Mouse (Mus musculus) kidney, postnatal 25 days (tissue): ENCODE results near the gene Arhgef25.
"Not testable (repeated sequence)": the region's sequence is repeated elsewhere in the genome, so short reads cannot be mapped to it uniquely, and the experiment has no call there.

Experiments used
- DNase-seq, 2 experiments: peaks; one replicate each; pipeline ENCODE4 v3.0.0; 2021; ENCODE audit warnings: mixed read lengths in 2 of 2

Arhgef25 gene

GRCm38 (mm10) chr10:127164631-127165353, 25.1 kb downstream of the Arhgef25 start, which contains the start of gene B4galnt1:
TSS of gene B4galnt1 (plus strand) at chr10:127165225.
- peak; percentile 59 to 74 for DNase-seq

DNA sequence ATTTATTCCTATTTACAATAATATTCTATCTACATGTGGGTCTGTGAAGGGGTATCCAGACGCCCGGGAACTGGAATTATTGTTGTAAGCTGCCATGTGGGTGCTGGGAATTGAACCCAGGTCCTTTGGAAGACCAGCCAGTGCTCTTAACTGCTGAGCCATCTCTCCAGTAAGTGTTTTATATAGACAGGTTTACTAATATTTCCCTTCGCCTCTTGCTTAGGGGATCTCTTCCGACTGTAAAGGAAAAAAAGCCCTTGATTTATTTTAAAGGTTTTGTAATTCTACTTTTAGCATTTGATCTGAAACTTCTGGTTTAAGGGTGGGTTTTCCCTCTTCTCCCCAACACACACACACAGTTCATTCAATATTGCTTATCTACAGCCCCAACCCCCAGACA, 25.7 kb downstream of the Arhgef25 start:
- DNase-seq: no peak

- DNase-seq: not testable (repeated sequence)
Measured at GRCm38 (mm10) chr10:127162771-127163261, 27.1 kb downstream of the Arhgef25 start.

DNA sequence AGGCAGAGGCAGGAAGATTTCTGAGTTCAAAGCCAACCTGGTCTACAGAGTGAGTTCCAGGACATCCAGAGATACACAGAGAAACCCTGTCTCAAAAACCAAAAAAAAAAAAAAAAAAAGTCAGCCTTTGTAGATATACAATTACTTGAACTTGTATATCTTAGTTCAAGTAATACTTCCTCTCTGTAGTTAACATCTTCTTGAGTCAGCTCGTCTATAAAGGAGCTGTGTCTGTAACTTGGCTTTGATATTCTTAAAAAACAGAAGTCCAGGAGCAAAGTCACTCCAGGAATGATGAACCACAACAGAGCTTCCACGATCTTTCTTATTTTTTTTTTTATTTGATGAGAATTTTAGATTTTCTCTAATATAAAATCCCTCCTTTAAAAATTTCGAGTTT, 29.2 kb downstream of the Arhgef25 start:
- no peak for DNase-seq

GRCm38 (mm10) chr10:127160081-127160480, 29.8 kb downstream of the Arhgef25 start:
- no peak for DNase-seq

DNA sequence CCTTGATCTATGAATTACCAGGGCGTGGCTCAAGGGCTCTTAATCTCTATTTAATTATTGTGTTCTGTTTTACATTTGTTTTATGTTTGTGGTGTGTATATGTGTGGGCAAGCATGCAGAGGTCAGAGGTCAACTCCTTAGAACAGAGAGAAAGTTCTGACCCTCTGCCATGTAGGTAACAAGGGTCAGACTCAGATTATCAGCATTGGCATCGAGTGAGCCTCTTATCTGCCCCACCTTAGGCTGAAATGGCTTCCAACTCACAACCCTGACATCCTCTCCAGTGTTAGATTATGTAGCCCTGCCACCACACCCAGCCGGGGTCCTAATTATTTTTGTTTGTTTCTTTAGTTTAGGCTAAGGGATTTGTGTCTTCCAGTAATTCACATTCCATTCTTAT, 31.4 kb downstream of the Arhgef25 start:
- DNase-seq: no peak

GRCm38 (mm10) chr10:127156511-127156910, 33.4 kb downstream of the Arhgef25 start:
- no peak for DNase-seq

DNA sequence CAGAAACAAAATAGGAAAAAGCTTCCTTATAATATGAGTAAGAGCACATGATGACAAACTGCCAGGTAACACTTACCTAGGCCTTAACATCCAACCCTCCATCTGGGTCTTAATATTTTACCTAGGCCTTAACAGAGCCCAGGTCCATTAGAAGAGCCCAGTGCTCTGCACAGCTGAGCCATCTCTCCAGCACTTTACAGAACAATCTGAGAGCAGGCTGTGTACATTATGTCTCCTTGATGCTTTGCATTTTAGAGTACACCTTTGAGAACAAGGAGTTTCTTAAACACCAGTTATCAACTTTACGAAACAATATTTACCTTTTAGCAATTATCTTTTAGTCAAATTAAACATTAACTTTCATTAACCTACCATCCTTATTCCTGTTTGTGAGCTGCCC, 33.8 kb downstream of the Arhgef25 start:
- DNase-seq: no peak

DNA sequence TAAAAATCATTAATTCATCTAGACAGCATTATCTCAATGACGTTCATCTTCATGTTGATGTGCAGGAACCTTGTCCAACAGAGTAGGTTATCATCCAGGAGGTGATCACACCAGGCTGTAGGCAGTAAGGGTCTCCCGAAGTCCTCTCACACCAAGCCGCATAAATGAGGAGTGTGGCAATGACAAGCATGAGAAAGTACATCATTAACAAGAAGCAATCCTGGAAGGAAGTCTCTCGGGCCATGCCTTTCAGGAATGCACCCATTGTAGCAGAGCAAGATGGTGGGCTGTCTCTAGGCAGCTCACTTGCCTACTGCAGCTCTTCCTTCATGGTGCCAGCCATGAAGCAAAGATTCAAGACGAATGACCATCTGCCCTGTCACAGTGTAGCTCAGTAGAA, 35.2 kb downstream of the Arhgef25 start:
- DNase-seq: no peak

DNA sequence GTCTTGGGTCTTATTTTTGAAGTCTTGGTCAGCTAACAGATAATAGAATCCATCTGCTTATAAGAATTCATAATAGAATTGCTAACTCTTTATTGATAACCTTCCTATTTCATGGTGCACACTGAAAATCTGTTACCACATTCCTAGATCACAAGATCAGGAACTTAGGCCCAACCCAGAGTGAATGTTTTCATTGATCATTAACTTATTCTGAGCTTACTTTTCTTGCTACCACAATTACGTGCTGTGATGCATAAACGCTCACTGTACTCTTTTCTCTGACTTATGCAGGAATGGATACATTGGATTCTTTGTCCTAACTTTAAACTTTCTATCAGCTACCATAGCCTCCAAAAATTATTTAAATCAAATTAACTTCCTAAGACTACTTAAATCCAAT, 35.6 kb downstream of the Arhgef25 start:
- no peak for DNase-seq

DNA sequence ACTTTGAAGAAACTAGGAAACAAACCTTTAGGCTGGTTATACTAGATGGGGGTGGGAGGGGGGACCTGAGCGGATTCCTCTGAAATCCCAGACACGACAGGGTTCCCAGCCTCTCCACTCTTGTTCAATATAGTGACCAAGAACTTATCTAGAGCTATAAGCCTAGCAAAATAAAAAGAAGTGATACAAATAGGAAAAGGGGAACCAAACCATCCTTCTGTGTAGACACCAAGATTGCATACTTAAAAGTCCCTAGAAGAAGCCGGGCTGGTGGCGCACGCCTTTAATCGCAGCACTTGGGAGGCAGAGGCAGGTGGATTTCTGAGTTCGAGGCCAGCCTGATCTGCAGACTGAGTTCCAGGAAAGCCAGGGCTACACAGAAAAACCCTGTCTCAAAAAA, 36.6 kb downstream of the Arhgef25 start:
- DNase-seq: no peak

DNA sequence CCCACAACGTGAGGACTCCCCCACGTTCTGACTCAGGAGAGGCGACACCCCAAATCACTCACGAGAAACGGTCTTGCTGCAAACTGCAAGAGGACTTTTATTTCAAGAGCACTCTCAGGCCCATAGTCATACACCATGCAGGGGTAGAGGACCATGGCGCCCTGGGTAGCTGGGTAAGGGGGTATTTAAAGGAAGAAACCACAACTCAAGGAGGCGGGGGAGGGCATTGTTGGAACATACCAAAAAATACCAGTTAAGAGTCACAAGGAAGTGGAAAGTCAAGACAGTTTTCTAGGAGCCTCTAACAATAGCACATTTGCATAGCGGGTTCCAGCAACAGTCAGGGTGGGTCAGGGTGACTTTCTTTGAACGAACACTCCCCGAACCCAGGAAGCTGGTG, 37.3 kb downstream of the Arhgef25 start:
- DNase-seq: not testable (repeated sequence)

GRCm38 (mm10) chr10:127151233-127151632, 38.6 kb downstream of the Arhgef25 start:
- DNase-seq: not testable (repeated sequence)

GRCm38 (mm10) chr10:127150471-127150872, 39.4 kb downstream of the Arhgef25 start:
- DNase-seq: peak; percentile 71 to 86

DNA sequence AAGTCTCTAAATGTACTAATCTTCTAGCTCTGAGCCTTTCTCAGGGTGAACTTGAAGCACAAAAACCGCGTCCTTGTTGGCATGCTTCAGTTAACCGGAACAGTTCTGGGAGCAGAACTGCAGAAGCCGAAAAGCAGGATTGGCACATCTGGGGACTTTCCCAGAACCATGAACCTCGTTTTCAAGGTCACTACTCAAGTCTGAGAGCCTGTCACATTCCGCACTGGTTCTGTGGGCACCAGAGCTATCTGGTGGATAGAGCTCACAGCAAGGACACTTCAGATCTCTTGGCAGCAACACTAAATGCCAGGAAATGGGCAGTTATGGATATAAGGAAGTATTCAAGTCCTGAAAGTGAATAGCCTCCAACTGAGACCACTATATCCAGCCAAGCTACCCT, 42.7 kb downstream of the Arhgef25 start:
- DNase-seq: peak; percentile 15 to 51

GRCm38 (mm10) chr10:127145303-127145702, 44.6 kb downstream of the Arhgef25 start:
- DNase-seq: no peak

GRCm38 (mm10) chr10:127144536-127144935, 45.3 kb downstream of the Arhgef25 start:
- DNase-seq: no peak

DNA sequence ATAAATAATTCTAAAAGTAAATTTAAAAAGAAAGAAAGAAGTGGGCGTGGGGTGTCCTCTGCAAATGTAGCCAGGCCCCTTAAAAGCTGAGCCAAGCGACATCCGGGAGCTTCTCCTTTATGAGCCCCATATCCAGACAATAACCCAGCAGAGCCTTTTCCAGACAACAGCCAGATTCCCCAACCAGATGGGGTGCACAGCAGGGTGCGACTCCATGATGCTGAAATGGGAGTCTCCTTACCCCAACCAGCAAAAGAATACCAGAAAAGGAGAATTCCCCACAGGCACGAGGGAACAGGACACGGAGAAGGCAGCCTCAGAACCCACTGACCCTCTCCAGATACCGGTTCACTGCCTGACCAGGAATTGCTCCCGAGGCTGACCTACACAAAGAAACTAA, 46.7 kb downstream of the Arhgef25 start:
- no peak for DNase-seq

GRCm38 (mm10) chr10:127141500-127141899, 48.4 kb downstream of the Arhgef25 start:
- DNase-seq: no peak

DNA sequence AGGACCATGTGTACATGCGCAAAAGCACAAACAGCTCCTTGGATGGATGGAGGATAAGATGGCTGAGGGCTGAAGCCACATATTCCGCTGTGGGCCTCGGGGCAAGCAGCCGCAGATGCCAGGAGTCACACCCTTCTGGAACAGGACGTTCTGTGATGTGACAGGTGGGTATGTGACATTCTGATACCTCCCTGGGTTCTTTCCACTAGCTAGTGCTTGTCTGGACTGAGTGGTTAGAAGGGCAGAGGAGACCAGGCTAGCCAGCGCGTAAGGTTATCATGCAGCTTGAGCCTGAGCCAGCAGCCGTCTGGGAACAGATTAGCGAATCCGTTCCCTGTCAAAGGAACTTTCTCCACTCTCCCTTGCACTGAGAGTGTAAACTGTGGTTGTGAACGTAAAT, 48.9 kb downstream of the Arhgef25 start:
- DNase-seq: no peak

GRCm38 (mm10) chr10:127138328-127139141, 51.3 kb downstream of the Arhgef25 start:
- DNase-seq: no peak

- no peak for DNase-seq
Measured at GRCm38 (mm10) chr10:127137896-127138295, 52.0 kb downstream of the Arhgef25 start.

GRCm38 (mm10) chr10:127136510-127136909, 53.4 kb downstream of the Arhgef25 start:
- DNase-seq: no peak
